19 mouse cellular contexts compared by ENCODE assay signal in genomic region chr7:84201151-84202068, GRCm38 (mm10). TPM values are rescaled to one million over a fixed set of nuclear protein-coding genes. Genes with fewer than 3 reads are reported as not detected.
DNase-seq lines count a peak whose midpoint lies in the region; ATAC-seq and TF ChIP-seq lines count a peak whose summit lies in the region.
"Had no signal": no experiment of that assay in that cellular context is flagged by ENCODE, and none has a peak within 500 bp of the region (broad histone marks: within the 10 kb centered on the region; RNA-seq: fewer than 3 reads in every experiment).

No protein-coding gene starts in this region.

- no peak overlapping the region for H3K4me3 ChIP-seq in embryonic facial prominence, embryonic 14.5 days (ENCODE audit: low read depth, low read length)
- no peak overlapping the region for H3K4me3 ChIP-seq in embryonic facial prominence, embryonic 10.5 days
- no peak overlapping the region for H3K4me3 ChIP-seq in liver, postnatal 0 days (ENCODE audit: low read depth, low read length)
- H3K4me3 ChIP-seq in lung, embryonic 16.5 days (ENCODE audit: low read length), result no peak overlapping the region
- no peak overlapping the region for H3K4me3 ChIP-seq in stomach, postnatal 0 days (ENCODE audit: low read depth, low read length)
- H3K4me3 ChIP-seq in layer of hippocampus, adult 2 months, result no peak overlapping the region
- H3K4me3 ChIP-seq: embryonic facial prominence, embryonic 13.5 days; forebrain, embryonic 10.5 days; gastrocnemius, adult 2 months; limb, embryonic 13.5 days; stomach, embryonic 15.5 days had no signal

- H3K9me3 ChIP-seq in embryonic facial prominence, embryonic 14.5 days (ENCODE audit: control insufficient read depth, low read length), result no peaks in the 10 kb centered on the region
- H3K9me3 ChIP-seq in embryonic facial prominence, embryonic 10.5 days, result no peaks in the 10 kb centered on the region
- no peaks in the 10 kb centered on the region for H3K9me3 ChIP-seq in liver, postnatal 0 days (ENCODE audit: low read length)
- no peaks in the 10 kb centered on the region for H3K9me3 ChIP-seq in lung, embryonic 16.5 days (ENCODE audit: control insufficient read depth, low read length)
- H3K9me3 ChIP-seq in stomach, postnatal 0 days (ENCODE audit: control insufficient read depth, low read length), result no peaks in the 10 kb centered on the region
- H3K9me3 ChIP-seq: embryonic facial prominence, embryonic 13.5 days; forebrain, embryonic 10.5 days; limb, embryonic 13.5 days; stomach, embryonic 15.5 days had no signal

- H3K27ac ChIP-seq in embryonic facial prominence, embryonic 14.5 days (replicated peaks; ENCODE audit: low read depth, low read length), result no peak overlapping the region
- no peak overlapping the region for H3K27ac ChIP-seq in embryonic facial prominence, embryonic 10.5 days (replicated peaks)
- peak overlapping the region; percentile 81 for H3K27ac ChIP-seq in liver, postnatal 0 days (ENCODE audit: low read depth)
- peak overlapping the region; percentile 64; the same call in 1 of the 2 replicates for H3K27ac ChIP-seq in lung, embryonic 16.5 days (ENCODE audit: low read length)
- H3K27ac ChIP-seq in stomach, postnatal 0 days (replicated peaks), result no peak overlapping the region
- no peak overlapping the region for H3K27ac ChIP-seq in layer of hippocampus, adult 2 months
- H3K27ac ChIP-seq: embryonic facial prominence, embryonic 13.5 days; forebrain, embryonic 10.5 days; gastrocnemius, adult 2 months; hindbrain, postnatal 0 days; kidney, postnatal 0 days; limb, embryonic 13.5 days; stomach, embryonic 15.5 days had no signal

- H3K9ac ChIP-seq in embryonic facial prominence, embryonic 14.5 days (ENCODE audit: low read depth, low read length), result no peak overlapping the region
- H3K9ac ChIP-seq in liver, postnatal 0 days (replicated peaks), result no peak overlapping the region
- H3K9ac ChIP-seq in lung, embryonic 16.5 days (ENCODE audit: low read length), result no peak overlapping the region
- H3K9ac ChIP-seq in stomach, postnatal 0 days (ENCODE audit: low read length), result no peak overlapping the region
- H3K9ac ChIP-seq: embryonic facial prominence, embryonic 13.5 days; limb, embryonic 13.5 days; stomach, embryonic 15.5 days had no signal

- H3K4me1 ChIP-seq in embryonic facial prominence, embryonic 14.5 days (ENCODE audit: control insufficient read depth, insufficient read depth, low read length), result no peaks in the 10 kb centered on the region
- H3K4me1 ChIP-seq in embryonic facial prominence, embryonic 10.5 days, result peaks cover 3% of the 10 kb centered on the region; the same call in 1 of the 2 replicates
- no peaks in the 10 kb centered on the region; the same call in 1 of the 2 replicates for H3K4me1 ChIP-seq in liver, postnatal 0 days (ENCODE audit: insufficient read depth)
- H3K4me1 ChIP-seq in lung, embryonic 16.5 days (replicated peaks; ENCODE audit: control insufficient read depth, insufficient read depth, low read length), result peaks cover 3% of the 10 kb centered on the region
- H3K4me1 ChIP-seq in stomach, postnatal 0 days (replicated peaks; ENCODE audit: control insufficient read depth, insufficient read depth), result no peaks in the 10 kb centered on the region
- H3K4me1 ChIP-seq: forebrain, embryonic 10.5 days; stomach, embryonic 15.5 days had no signal

- H3K4me2 ChIP-seq in embryonic facial prominence, embryonic 14.5 days (ENCODE audit: low read depth, low read length), result no peak overlapping the region
- H3K4me2 ChIP-seq in liver, postnatal 0 days (ENCODE audit: low read depth, low read length), result peak overlapping the region; percentile 23; the same call in 1 of the 2 replicates
- no peak overlapping the region for H3K4me2 ChIP-seq in lung, embryonic 16.5 days (ENCODE audit: low read depth, low read length)
- no peak overlapping the region for H3K4me2 ChIP-seq in stomach, postnatal 0 days (replicated peaks; ENCODE audit: low read depth)
- H3K4me2 ChIP-seq: embryonic facial prominence, embryonic 13.5 days; limb, embryonic 13.5 days; stomach, embryonic 15.5 days had no signal

- peak; percentile 40 for DNase-seq in embryonic facial prominence, embryonic 14.5 days (ENCODE audit: low spot score)
- DNase-seq in embryonic facial prominence, embryonic 10.5 days (ENCODE audit: low spot score), result no peak
- DNase-seq in liver, postnatal 0 days, result peak; percentile 61
- no peak for DNase-seq in liver
- DNase-seq in stomach, postnatal 0 days (ENCODE audit: low spot score), result peak; percentile 11
- no peak for DNase-seq in layer of hippocampus, adult 9-10 months (ENCODE audit: low spot score)
- DNase-seq in layer of hippocampus, adult 2 months (ENCODE audit: low spot score in 2 of 2), result no peak
- DNase-seq: adrenal gland, postnatal 10 days; cerebellum, adult 18-20 months; gastrocnemius, adult 2 months; right cerebral cortex, adult 18-20 months; thymus, postnatal 25 days had no signal

- no peaks in the 10 kb centered on the region for H3K27me3 ChIP-seq in embryonic facial prominence, embryonic 14.5 days (replicated peaks; ENCODE audit: control insufficient read depth, insufficient read depth, low read length)
- H3K27me3 ChIP-seq in embryonic facial prominence, embryonic 10.5 days (replicated peaks; ENCODE audit: low read depth, poor library complexity, severe bottlenecking), result no peaks in the 10 kb centered on the region
- no peaks in the 10 kb centered on the region for H3K27me3 ChIP-seq in liver, postnatal 0 days (ENCODE audit: insufficient read depth, low read length)
- H3K27me3 ChIP-seq in lung, embryonic 16.5 days (ENCODE audit: control insufficient read depth, insufficient read depth, low read depth, low read length), result no peaks in the 10 kb centered on the region
- no peaks in the 10 kb centered on the region for H3K27me3 ChIP-seq in stomach, postnatal 0 days (ENCODE audit: control insufficient read depth, insufficient read depth, low read length)
- H3K27me3 ChIP-seq: embryonic facial prominence, embryonic 13.5 days; limb, embryonic 13.5 days; stomach, embryonic 15.5 days had no signal

- TF ChIP-seq CTCF in liver, postnatal 0 days (IDR thresholded peaks at IDR 0.05; ENCODE audit: low read depth), result no peak
- TF ChIP-seq CTCF in stomach, postnatal 0 days (IDR thresholded peaks at IDR 0.05; ENCODE audit: low read depth), result no peak
- no peak for TF ChIP-seq CTCF in layer of hippocampus, adult 2 months (conservative IDR thresholded peaks at IDR 0.05)

- no peaks in the 10 kb centered on the region for H3K36me3 ChIP-seq in embryonic facial prominence, embryonic 14.5 days (ENCODE audit: control insufficient read depth, insufficient read depth, low read length)
- H3K36me3 ChIP-seq in embryonic facial prominence, embryonic 10.5 days (replicated peaks), result no peaks in the 10 kb centered on the region
- no peaks in the 10 kb centered on the region for H3K36me3 ChIP-seq in liver, postnatal 0 days (replicated peaks; ENCODE audit: insufficient read depth, low read length)
- H3K36me3 ChIP-seq in lung, embryonic 16.5 days (ENCODE audit: control insufficient read depth, insufficient read depth, low read length), result no peaks in the 10 kb centered on the region
- H3K36me3 ChIP-seq in stomach, postnatal 0 days (ENCODE audit: control insufficient read depth, insufficient read depth, low read length), result no peaks in the 10 kb centered on the region
- H3K36me3 ChIP-seq: embryonic facial prominence, embryonic 13.5 days; forebrain, embryonic 10.5 days; limb, embryonic 13.5 days; stomach, embryonic 15.5 days had no signal

- 82% methylated on average over 13 of the region's 13 CpGs for WGBS in embryonic facial prominence, embryonic 14.5 days
- WGBS in embryonic facial prominence, embryonic 10.5 days, result 90% methylated on average over 13 of the region's 13 CpGs
- 58% methylated on average over 13 of the region's 13 CpGs for WGBS in liver, postnatal 0 days (ENCODE audit: insufficient replicate concordance)
- 58% methylated on average over 13 of the region's 13 CpGs for WGBS in lung, embryonic 16.5 days
- WGBS in stomach, postnatal 0 days, result 68% methylated on average over 13 of the region's 13 CpGs

- no peak for ATAC-seq in embryonic facial prominence, embryonic 14.5 days (ENCODE audit: low read depth)
- peak; percentile 96 for ATAC-seq in liver, postnatal 0 days
- ATAC-seq in lung, embryonic 16.5 days (ENCODE audit: low read depth), result peak; percentile 95
- no peak for ATAC-seq in stomach, postnatal 0 days (ENCODE audit: low FRiP score, low TSS enrichment)
- ATAC-seq: hindbrain, postnatal 0 days had no signal

- 0 out of 2 replicates have a peak, but pooled peaks have one; percentile 13 for TF ChIP-seq EP300 in liver, postnatal 0 days (IDR thresholded peaks at IDR 0.05; ENCODE audit: low read depth)
- TF ChIP-seq EP300 in stomach, postnatal 0 days (optimal IDR thresholded peaks at IDR 0.05), result no peak

RNA-seq across cellular contexts. Expression of gene Abhd17c, which starts 49.7 kb away (rescaled TPM):
- polyA plus RNA-seq in embryonic facial prominence, embryonic 14.5 days (2014; fragmentation: Nextera tagmentation; extraction: Ambion mirVana), result 32.8 and 34.9 TPM in 2 replicates
- 41.9 and 43.3 TPM in 2 replicates for polyA plus RNA-seq in embryonic facial prominence, embryonic 10.5 days (2016; fragmentation: Nextera tagmentation; extraction: Ambion mirVana)
- polyA plus RNA-seq in liver, postnatal 0 days (2015; fragmentation: Nextera tagmentation; extraction: Ambion mirVana), result 36.4 and 37.9 TPM in 2 replicates
- polyA plus RNA-seq in lung, embryonic 16.5 days (2015; fragmentation: Nextera tagmentation; extraction: Ambion mirVana), result 9.4 and 9.8 TPM in 2 replicates
- 59.7 and 60.9 TPM in 2 replicates for polyA plus RNA-seq in stomach, postnatal 0 days (2015; fragmentation: Nextera tagmentation; extraction: Ambion mirVana)
- total RNA-seq in layer of hippocampus, adult 2 months (2021), result 10 to 100 TPM; 54.1 to 57.3 TPM

Comparison
In these comparisons a context has a peak if more than half of its experiments do, and no peak if none do; other contexts are left out.
1. DNase-seq: peak in embryonic facial prominence, embryonic 14.5 days (single experiment), liver, postnatal 0 days (single experiment) and stomach, postnatal 0 days (single experiment); none in embryonic facial prominence, embryonic 10.5 days (single experiment), liver (single experiment), layer of hippocampus, adult 9-10 months (single experiment) and layer of hippocampus, adult 2 months (0 of 2).
2. ATAC-seq: peak in liver, postnatal 0 days (single experiment) and lung, embryonic 16.5 days (single experiment); none in embryonic facial prominence, embryonic 14.5 days (single experiment) and stomach, postnatal 0 days (single experiment).
3. H3K27ac ChIP-seq: peak in liver, postnatal 0 days (single experiment) and lung, embryonic 16.5 days (single experiment); none in embryonic facial prominence, embryonic 14.5 days (single experiment), embryonic facial prominence, embryonic 10.5 days (single experiment), stomach, postnatal 0 days (single experiment) and layer of hippocampus, adult 2 months (single experiment).